Mouse (Mus musculus) intestine, embryonic 15.5 days (tissue): ENCODE results near the gene Pnpla5. TPM values are rescaled to one million over a fixed set of nuclear protein-coding genes. Genes with fewer than 3 reads are reported as not detected.

Experiments
- ATAC-seq: fragments of 200-750 bp; cut with Nextera tagmentation; 2 replicates; pipeline ENCODE4 v1.8.0; 2017; ENCODE audit warnings: moderate TSS enrichment, moderate library complexity
- H3K27ac ChIP-seq: fragments of 300-500 bp; sonication (generic); 2 replicates; pipeline ENCODE4 v1.5.1; 2015; ENCODE audit warnings: mild to moderate bottlenecking, inconsistent platforms
- H3K27me3 ChIP-seq: fragments of 300-500 bp; sonication (generic); replicated peaks from 2 replicates; pipeline ENCODE4 v1.6.1; 2015; ENCODE audit warnings: inconsistent platforms
- H3K36me3 ChIP-seq: fragments of 300-500 bp; sonication (generic); 2 replicates; pipeline ENCODE4 v1.6.1; 2015; ENCODE audit warnings: inconsistent platforms
- H3K4me1 ChIP-seq: fragments of 300-500 bp; sonication (generic); replicated peaks from 2 replicates; pipeline ENCODE4 v1.6.1; 2015; ENCODE audit warnings: inconsistent platforms
- H3K4me2 ChIP-seq: fragments of 300-500 bp; sonication (generic); replicated peaks from 2 replicates; pipeline ENCODE4 v1.6.1; 2015; ENCODE audit warnings: mild to moderate bottlenecking, inconsistent platforms
- H3K4me3 ChIP-seq: fragments of 300-500 bp; sonication (generic); replicated peaks from 2 replicates; pipeline ENCODE4 v1.5.1; 2015; ENCODE audit warnings: inconsistent platforms
- H3K9ac ChIP-seq: fragments of 300-500 bp; sonication (generic); 2 replicates; pipeline ENCODE4 v1.6.1; 2015; ENCODE audit warnings: inconsistent platforms
- H3K9me3 ChIP-seq: fragments of 300-500 bp; sonication (generic); 2 replicates; pipeline ENCODE4 v1.6.1; 2016; ENCODE audit warnings: inconsistent platforms
- WGBS: fragments of 180-500 bp; shearing (Covaris S2); methylation state at CpG from one replicate; pipeline ENCODE4 v1.1.7; 2015; 5-methylcytosine and 5-hydroxymethylcytosine counted together
- polyA plus RNA-seq: library from polyadenylated mRNA; unstranded; fragments of >200 nt; fragmentation: Nextera tagmentation; extraction: Ambion mirVana; gene quantifications from 2 replicates; pipeline ENCODE4 v1.2.1, GENCODE M21; 2015

Pnpla5 gene
- polyA plus RNA-seq, 1 experiment from 2014 or later, result not detected

- no peak overlapping the region for H3K4me3 ChIP-seq
- H3K36me3 ChIP-seq, result no peaks in the 10 kb centered on the region
- H3K9ac ChIP-seq, result no peak overlapping the region
- no peak for ATAC-seq
- no peaks in the 10 kb centered on the region for H3K27me3 ChIP-seq
- no peak overlapping the region for H3K27ac ChIP-seq
- WGBS, result 43% methylated on average over 12 of the region's 12 CpGs
- H3K4me2 ChIP-seq, result no peak overlapping the region
- no peaks in the 10 kb centered on the region for H3K9me3 ChIP-seq
- no peaks in the 10 kb centered on the region for H3K4me1 ChIP-seq
These were observed 13.8 kb upstream of the Pnpla5 start for GRCm38 (mm10) chr15:84136473-84137415.

- 79% methylated on average over 5 of the region's 5 CpGs for WGBS
- Histone ChIP-seq H3K9me3 (no peaks in the 10 kb centered on the region), H3K27me3 (no peaks in the 10 kb centered on the region), H3K9ac (no peak overlapping the region), H3K27ac (no peak overlapping the region), H3K4me1 (no peaks in the 10 kb centered on the region), H3K4me2 (no peak overlapping the region), H3K36me3 (no peaks in the 10 kb centered on the region), H3K4me3 (no peak overlapping the region)
- no peak for ATAC-seq
These were observed 12.5 kb upstream of the Pnpla5 start for GRCm38 (mm10) chr15:84135472-84135871.

- Histone ChIP-seq H3K4me2 (no peak overlapping the region), H3K27ac (no peak overlapping the region), H3K4me3 (no peak overlapping the region), H3K27me3 (no peaks in the 10 kb centered on the region), H3K9me3 (no peaks in the 10 kb centered on the region), H3K36me3 (no peaks in the 10 kb centered on the region), H3K4me1 (no peaks in the 10 kb centered on the region), H3K9ac (no peak overlapping the region)
- WGBS, result 67% methylated on average over 4 of the region's 4 CpGs
- ATAC-seq, result no peak
These were observed 10.5 kb upstream of the Pnpla5 start for GRCm38 (mm10) chr15:84133440-84133839.

- Histone ChIP-seq H3K4me2 (no peak overlapping the region), H3K27ac (no peak overlapping the region), H3K9me3 (no peaks in the 10 kb centered on the region), H3K9ac (no peak overlapping the region), H3K4me1 (no peaks in the 10 kb centered on the region), H3K27me3 (no peaks in the 10 kb centered on the region), H3K4me3 (no peak overlapping the region), H3K36me3 (no peaks in the 10 kb centered on the region)
- no peak for ATAC-seq
- WGBS, result 95% methylated on average over 7 of the region's 7 CpGs
These were observed 9.0 kb upstream of the Pnpla5 start for GRCm38 (mm10) chr15:84131971-84132370.

GRCm38 (mm10) chr15:84131096-84131786, 8.3 kb upstream of the Pnpla5 start:
- H3K36me3 ChIP-seq, result no peaks in the 10 kb centered on the region
- no peaks in the 10 kb centered on the region for H3K9me3 ChIP-seq
- no peak for ATAC-seq
- H3K9ac ChIP-seq, result no peak overlapping the region
- no peaks in the 10 kb centered on the region for H3K4me1 ChIP-seq
- 0 out of 2 replicates have a peak overlapping the region, but pooled peaks have one; percentile 11 for H3K4me2 ChIP-seq
- H3K4me3 ChIP-seq, result no peak overlapping the region
- WGBS, result 56% methylated on average over 16 of the region's 16 CpGs
- no peaks in the 10 kb centered on the region for H3K27me3 ChIP-seq
- no peak overlapping the region for H3K27ac ChIP-seq

DNA sequence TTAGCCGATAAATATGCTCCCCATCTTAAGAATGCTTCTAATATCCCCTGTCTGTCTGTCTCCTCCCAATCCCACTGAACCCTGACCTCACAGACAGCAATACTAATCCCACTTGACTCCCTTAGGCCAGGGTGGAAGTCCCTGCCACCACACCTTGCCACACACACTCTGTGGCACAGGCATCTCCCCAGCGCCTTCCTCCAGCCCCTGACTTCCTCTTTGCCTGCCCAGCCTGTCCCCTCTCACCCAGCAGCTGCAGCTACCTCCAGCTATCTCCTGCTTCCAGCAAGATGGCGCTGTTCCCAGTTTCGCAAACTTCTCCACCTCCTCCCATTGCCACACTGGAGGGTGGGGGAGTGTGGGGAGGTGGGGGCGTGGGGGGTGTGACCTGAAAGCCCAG, 3.9 kb upstream of the Pnpla5 start:
- H3K27ac ChIP-seq, result no peak overlapping the region
- 32% methylated on average over 5 of the region's 5 CpGs for WGBS
- no peaks in the 10 kb centered on the region for H3K4me1 ChIP-seq
- H3K4me2 ChIP-seq, result no peak overlapping the region
- H3K27me3 ChIP-seq, result no peaks in the 10 kb centered on the region
- no peak overlapping the region for H3K9ac ChIP-seq
- no peaks in the 10 kb centered on the region for H3K9me3 ChIP-seq
- no peak overlapping the region for H3K4me3 ChIP-seq
- H3K36me3 ChIP-seq, result no peaks in the 10 kb centered on the region
- ATAC-seq, result no peak

GRCm38 (mm10) chr15:84126447-84126846, 3.5 kb upstream of the Pnpla5 start:
- Histone ChIP-seq H3K4me1 (no peaks in the 10 kb centered on the region), H3K27me3 (no peaks in the 10 kb centered on the region), H3K36me3 (no peaks in the 10 kb centered on the region), H3K4me3 (no peak overlapping the region), H3K9ac (no peak overlapping the region), H3K27ac (no peak overlapping the region), H3K4me2 (no peak overlapping the region), H3K9me3 (no peaks in the 10 kb centered on the region)
- ATAC-seq, result no peak
- WGBS, result 59% methylated on average over 4 of the region's 4 CpGs

DNA sequence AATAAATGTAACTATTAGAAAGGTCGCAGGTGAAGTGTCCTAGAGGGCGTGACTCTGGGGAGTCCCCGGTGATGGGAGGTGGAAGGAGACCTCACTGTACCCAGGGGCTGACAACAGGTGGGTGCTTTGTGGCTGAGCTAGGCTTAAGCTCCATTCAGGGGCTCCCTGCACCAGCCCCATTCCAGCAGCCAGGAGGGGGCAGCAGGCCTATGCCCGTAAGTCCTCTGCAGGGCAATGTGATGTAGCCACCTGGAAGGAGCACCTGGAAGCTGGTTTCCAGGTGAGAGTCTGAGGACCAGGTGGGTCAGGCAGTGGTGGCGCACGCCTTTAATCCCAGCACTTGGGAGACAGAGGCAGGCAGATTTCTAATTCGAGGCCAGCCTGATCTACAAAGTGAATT, 1.1 kb upstream of the Pnpla5 start:
- 59% methylated on average over 7 of the region's 7 CpGs for WGBS

DNA sequence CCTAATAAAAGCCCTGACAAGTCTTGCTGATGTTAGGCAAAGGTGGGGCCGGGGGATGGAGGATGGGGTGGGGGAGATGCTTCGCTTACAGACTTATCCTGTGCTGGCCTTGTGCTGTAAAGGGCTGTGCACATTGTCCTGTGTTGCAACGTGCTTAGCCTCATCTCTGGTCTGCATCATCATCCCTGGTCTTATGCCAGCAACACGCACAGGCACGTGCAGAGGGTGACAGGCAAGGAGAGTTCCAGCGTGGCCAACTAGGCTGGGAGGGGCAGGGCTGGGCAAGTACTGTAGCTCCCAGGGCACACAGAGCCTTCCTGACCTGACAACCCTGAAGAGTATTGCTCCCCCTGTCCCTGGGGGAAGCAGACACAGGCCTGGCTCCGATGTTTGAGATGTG, 1.9 kb downstream of the Pnpla5 start:
- WGBS, result 71% methylated on average over 7 of the region's 7 CpGs
- Histone ChIP-seq H3K9me3 (no peaks in the 10 kb centered on the region), H3K27ac (no peak overlapping the region), H3K9ac (no peak overlapping the region), H3K4me2 (no peak overlapping the region), H3K4me1 (no peaks in the 10 kb centered on the region), H3K36me3 (no peaks in the 10 kb centered on the region), H3K4me3 (no peak overlapping the region), H3K27me3 (no peaks in the 10 kb centered on the region)
- ATAC-seq, result no peak

More for the DNA sequence above, 1.1 kb upstream of the Pnpla5 start:
- no peak for ATAC-seq
- H3K9ac ChIP-seq, result no peak overlapping the region
- no peak overlapping the region for H3K27ac ChIP-seq
- H3K27me3 ChIP-seq, result no peaks in the 10 kb centered on the region
- H3K4me3 ChIP-seq, result no peak overlapping the region
- no peaks in the 10 kb centered on the region for H3K9me3 ChIP-seq
- H3K4me1 ChIP-seq, result no peaks in the 10 kb centered on the region
- no peak overlapping the region for H3K4me2 ChIP-seq
- no peaks in the 10 kb centered on the region for H3K36me3 ChIP-seq

GRCm38 (mm10) chr15:84120612-84121011, 2.4 kb downstream of the Pnpla5 start:
- no peak overlapping the region for H3K9ac ChIP-seq
- H3K36me3 ChIP-seq, result no peaks in the 10 kb centered on the region
- H3K4me2 ChIP-seq, result no peak overlapping the region
- H3K4me1 ChIP-seq, result no peaks in the 10 kb centered on the region
- 33% methylated on average over 6 of the region's 6 CpGs for WGBS
- H3K4me3 ChIP-seq, result no peak overlapping the region
- no peaks in the 10 kb centered on the region for H3K9me3 ChIP-seq
- no peak overlapping the region for H3K27ac ChIP-seq
- no peaks in the 10 kb centered on the region for H3K27me3 ChIP-seq
- no peak for ATAC-seq

DNA sequence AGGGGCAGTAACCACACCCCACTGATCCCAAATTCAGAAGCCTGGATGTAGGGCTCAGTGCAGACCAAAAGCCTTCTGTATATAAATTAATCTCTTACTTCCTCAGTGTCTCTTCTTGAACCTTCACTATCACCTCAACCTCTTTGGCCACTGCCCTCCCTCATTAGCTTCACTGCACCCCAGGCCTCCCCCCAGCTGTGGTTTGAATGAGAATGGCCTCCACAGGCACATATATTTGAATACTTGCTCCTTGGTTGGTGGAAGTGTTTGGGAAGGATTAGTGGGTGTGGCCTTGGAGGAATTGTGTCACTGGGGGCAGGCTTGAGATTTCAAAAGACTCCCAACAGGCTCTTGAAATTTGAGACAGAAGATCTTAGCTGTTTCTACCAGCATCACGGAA, 6.5 kb downstream of the Pnpla5 start:
- Histone ChIP-seq H3K9me3 (no peaks in the 10 kb centered on the region), H3K27ac (no peak overlapping the region), H3K36me3 (no peaks in the 10 kb centered on the region), H3K9ac (no peak overlapping the region), H3K27me3 (no peaks in the 10 kb centered on the region), H3K4me3 (no peak overlapping the region), H3K4me2 (no peak overlapping the region), H3K4me1 (no peaks in the 10 kb centered on the region)
- no peak for ATAC-seq
- WGBS, result 86% methylated on average over 1 of the region's 1 CpGs

DNA sequence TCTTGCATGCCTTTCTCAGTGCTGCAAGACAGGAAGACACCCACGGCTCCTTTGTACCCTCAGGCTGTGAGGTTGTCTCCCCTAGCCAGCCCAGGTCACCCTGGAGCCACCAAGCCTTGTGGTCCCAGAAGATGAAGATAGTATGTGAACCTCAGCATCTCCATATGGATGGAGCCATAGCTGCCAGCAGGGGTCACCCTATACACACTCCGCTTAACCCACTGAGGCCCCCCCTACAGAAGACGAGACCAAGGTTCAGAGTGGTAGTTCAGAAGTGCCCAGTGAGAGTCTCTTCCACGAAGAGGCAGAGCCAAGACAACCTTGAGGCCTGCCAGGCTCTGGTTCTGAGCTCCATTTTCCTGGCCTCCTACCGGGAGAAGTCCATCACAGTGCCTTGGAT, 7.2 kb downstream of the Pnpla5 start:
- WGBS, result 58% methylated on average over 5 of the region's 5 CpGs

More for the DNA sequence above, 7.2 kb downstream of the Pnpla5 start:
- Histone ChIP-seq H3K4me2 (no peak overlapping the region), H3K4me3 (no peak overlapping the region), H3K27ac (no peak overlapping the region), H3K27me3 (no peaks in the 10 kb centered on the region), H3K4me1 (no peaks in the 10 kb centered on the region), H3K36me3 (no peaks in the 10 kb centered on the region), H3K9me3 (no peaks in the 10 kb centered on the region), H3K9ac (no peak overlapping the region)
- ATAC-seq, result no peak
